Mouse (Mus musculus) cerebellum, adult 2 months (tissue): Measurements from ENCODE around the gene Rab3il1.

Source experiments
- CTCF ChIP-seq: fragments of 200-500 bp; IDR thresholded peaks from 2 replicates; pipeline ENCODE4 v1.5.1; 2011; ENCODE audit warnings: low read depth, mild to moderate bottlenecking, control low read depth, low read length, moderate library complexity, borderline replicate concordance; ENCODE audit not compliant: insufficient read depth
- POLR2A ChIP-seq: fragments of 200-500 bp; IDR thresholded peaks from 2 replicates; pipeline ENCODE4 v1.6.1; 2011; ENCODE audit warnings: low read length, control low read depth, borderline replicate concordance; ENCODE audit not compliant: insufficient read depth

DNA sequence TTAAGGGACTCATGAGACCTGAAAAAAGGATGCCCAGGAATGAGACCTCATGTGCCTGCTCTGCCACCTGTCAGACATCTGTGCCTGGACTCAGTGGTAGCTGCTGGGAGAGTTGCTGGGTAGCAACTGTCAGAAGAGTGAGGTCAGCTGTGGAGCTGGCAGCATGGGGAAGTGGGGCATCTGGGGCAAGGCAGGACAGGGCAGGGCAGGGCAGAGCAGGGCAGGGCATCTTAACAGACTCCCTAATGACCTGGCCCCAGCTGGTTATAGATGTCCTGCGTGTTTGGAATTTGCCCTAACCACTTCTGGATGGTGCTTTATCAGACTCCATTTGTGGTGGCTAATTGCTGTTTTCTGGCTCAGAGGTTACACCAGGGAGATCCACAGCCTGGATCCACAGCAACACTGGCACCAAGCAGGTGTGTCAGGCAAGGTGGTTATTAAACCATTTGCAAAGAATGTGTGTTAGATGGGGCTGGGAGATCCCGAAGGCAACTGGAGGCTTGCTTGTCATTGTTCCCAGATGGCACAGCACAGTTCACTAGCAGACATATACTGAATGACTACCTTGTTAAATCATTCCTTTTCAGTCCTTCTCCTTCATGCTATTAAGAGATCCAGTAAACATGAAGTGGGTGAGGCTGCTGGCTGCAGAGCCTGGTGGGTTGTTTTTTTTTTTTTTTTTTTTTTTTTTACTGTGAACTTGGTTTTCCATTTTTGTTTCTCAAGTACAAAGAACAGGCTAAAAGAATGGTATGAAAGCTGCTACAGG is 35.2 kb upstream of the Rab3il1 start:
- TF ChIP-seq CTCF (no peak), POLR2A (no peak)
